Mouse (Mus musculus): ENCODE results near the gene Zbtb22.

- TF ChIP-seq CTCF (IDR thresholded peaks at IDR 0.05; ENCODE audit: low read depth) (no peak), EP300 (IDR thresholded peaks at IDR 0.05; ENCODE audit: low read depth) (no peak)
Observed at GRCm38 (mm10) chr17:33901653-33902052, 14.1 kb upstream of the Zbtb22 start.
